Mouse (Mus musculus): ENCODE data around the gene Abca17.

Gene Abca17

GRCm38 (mm10) chr17:24227941-24228340 lies 122.9 kb downstream of the Abca17 start:
- DNase-seq, result no peak

DNA sequence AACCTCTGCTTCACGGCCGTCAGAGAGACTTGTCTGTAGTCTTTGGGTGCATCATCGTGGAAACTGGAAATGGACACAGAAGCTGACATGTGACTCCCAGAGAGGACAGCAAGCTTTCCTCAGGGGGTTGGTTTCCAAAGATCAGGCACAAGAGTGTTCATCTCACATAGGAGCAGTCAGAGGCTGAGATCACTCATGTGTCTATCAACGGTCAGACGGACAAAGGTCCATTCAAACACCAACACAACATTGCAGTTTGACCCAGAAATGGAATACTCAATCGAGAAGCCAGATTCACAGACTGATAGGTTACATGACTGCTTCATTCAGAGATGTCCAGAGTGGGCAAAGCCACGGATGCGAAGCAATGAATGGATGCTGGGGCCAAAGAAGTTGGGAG lies 124.1 kb downstream of the Abca17 start:
- no peak for DNase-seq

DNA sequence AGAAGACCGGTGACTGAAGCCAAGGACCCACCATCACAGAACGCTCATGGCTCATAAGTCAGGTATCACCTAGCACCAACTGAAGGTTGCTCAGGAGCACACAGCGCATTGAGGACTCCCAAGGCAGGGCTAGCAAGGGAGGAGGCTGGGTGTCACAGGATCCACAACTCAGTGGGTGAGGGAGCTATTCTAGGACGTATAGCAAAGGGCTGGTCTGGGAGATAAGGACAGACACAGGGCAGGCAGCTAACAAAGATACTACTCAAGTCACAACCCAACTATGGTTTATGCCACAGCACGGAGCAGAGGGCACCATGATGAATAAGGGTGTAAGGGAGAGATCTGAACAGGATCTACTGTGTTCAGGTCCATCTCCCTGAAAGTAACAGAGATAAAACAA lies 125.0 kb downstream of the Abca17 start:
- DNase-seq, result no peak

DNA sequence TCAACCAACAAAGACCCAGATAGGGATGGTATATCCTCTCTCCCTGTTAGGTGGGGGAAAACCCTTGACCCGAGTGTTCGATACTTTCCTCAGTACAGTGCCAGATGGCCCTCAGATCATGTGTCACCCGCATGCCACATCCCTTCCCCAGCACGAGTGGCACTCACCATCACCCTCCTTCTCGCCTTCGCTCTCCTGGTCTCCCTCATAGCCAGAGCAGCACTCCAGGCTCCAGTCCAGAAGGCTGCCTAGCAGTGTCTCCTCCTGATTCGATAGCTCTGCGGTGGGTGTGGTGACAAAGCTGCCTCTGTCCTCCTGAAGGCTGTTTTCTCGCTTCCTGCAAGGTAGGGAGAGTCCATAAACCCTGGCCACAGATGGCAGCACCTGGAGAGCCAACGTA lies 126.1 kb downstream of the Abca17 start:
- DNase-seq, result no peak

DNA sequence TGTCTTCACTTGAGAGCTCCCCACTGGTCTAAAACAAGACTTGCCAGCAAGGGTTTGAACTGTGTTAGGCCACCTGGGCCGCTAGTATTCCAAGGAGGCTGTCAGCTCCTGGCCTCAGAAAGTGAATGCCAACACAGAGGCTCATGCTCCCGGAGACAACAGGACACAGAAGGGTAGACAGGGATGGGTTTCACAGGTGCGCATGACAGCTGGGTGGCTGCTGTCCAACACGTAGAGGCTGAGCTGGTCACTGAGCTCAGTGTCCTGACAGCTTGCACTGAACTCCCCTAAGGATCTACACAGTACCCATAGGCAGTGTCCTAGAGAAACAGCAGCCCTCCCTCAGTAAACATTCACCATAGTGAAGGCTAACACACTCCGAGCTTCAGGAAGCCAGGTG lies 127.4 kb downstream of the Abca17 start:
- DNase-seq, result no peak

GRCm38 (mm10) chr17:24222653-24223052 lies 128.2 kb downstream of the Abca17 start:
- no peak for DNase-seq

- peak; percentile 84 for DNase-seq
Observed at GRCm38 (mm10) chr17:24220435-24221411, 130.1 kb downstream of the Abca17 start, which contains the start of gene Tedc2. Tedc2 (minus strand) TSS chr17:24220851.

GRCm38 (mm10) chr17:24216836-24217235 lies 134.0 kb downstream of the Abca17 start:
- DNase-seq, result no peak

All from right cerebral cortex, postnatal 14 days (tissue).